Mouse (Mus musculus) heart, embryonic 12.5 days (tissue): ENCODE data around the gene Pcgf5. TPM values are rescaled to one million over a fixed set of nuclear protein-coding genes. Genes with fewer than 3 reads are reported as not detected.

Experiments used
- ATAC-seq: fragments of 200-750 bp; cut with Nextera tagmentation; 2 replicates; pipeline ENCODE4 v1.8.0; 2017; ENCODE audit warnings: moderate TSS enrichment, moderate library complexity; ENCODE audit not compliant: insufficient number of reproducible peaks, low FRiP score
- H3K27ac ChIP-seq: fragments of 300-500 bp; sonication (generic); 2 replicates; pipeline ENCODE4 v1.5.1; 2016; ENCODE audit warnings: mild to moderate bottlenecking, moderate library complexity; ENCODE audit not compliant: poor library complexity, severe bottlenecking
- H3K27me3 ChIP-seq: fragments of 300-500 bp; sonication (generic); replicated peaks from 2 replicates; pipeline ENCODE4 v1.6.1; 2016; ENCODE audit warnings: mild to moderate bottlenecking, moderate library complexity
- H3K36me3 ChIP-seq: fragments of 300-500 bp; sonication (generic); 2 replicates; pipeline ENCODE4 v1.6.1; 2016; ENCODE audit warnings: mild to moderate bottlenecking, moderate library complexity
- H3K4me1 ChIP-seq: fragments of 300-500 bp; sonication (generic); replicated peaks from 2 replicates; pipeline ENCODE4 v1.6.1; 2016; ENCODE audit warnings: mild to moderate bottlenecking
- H3K4me2 ChIP-seq: fragments of 300-500 bp; sonication (generic); 2 replicates; pipeline ENCODE4 v1.6.1; 2016; ENCODE audit warnings: mild to moderate bottlenecking, moderate library complexity
- H3K4me3 ChIP-seq: fragments of 300-500 bp; sonication (generic); 2 replicates; pipeline ENCODE4 v1.5.1; 2016; ENCODE audit warnings: mild to moderate bottlenecking
- H3K9ac ChIP-seq: fragments of 300-500 bp; sonication (generic); 2 replicates; pipeline ENCODE4 v1.6.1; 2016; ENCODE audit warnings: mild to moderate bottlenecking, moderate library complexity
- H3K9me3 ChIP-seq: fragments of 300-500 bp; sonication (generic); replicated peaks from 2 replicates; pipeline ENCODE4 v1.6.1; 2016; ENCODE audit warnings: mild to moderate bottlenecking, moderate library complexity
- WGBS: fragments of 180-500 bp; shearing (Covaris S2); methylation state at CpG from one replicate; pipeline ENCODE4 v1.1.7; 2016; 5-methylcytosine and 5-hydroxymethylcytosine counted together
- polyA plus RNA-seq: library from polyadenylated mRNA; unstranded; fragments of >200 nt; fragmentation: Nextera tagmentation; extraction: Ambion mirVana; gene quantifications from 2 replicates; pipeline ENCODE4 v1.2.1, GENCODE M21; 2016

Pcgf5 gene
- polyA plus RNA-seq, 1 experiment from 2014 or later = 54.1 TPM

DNA sequence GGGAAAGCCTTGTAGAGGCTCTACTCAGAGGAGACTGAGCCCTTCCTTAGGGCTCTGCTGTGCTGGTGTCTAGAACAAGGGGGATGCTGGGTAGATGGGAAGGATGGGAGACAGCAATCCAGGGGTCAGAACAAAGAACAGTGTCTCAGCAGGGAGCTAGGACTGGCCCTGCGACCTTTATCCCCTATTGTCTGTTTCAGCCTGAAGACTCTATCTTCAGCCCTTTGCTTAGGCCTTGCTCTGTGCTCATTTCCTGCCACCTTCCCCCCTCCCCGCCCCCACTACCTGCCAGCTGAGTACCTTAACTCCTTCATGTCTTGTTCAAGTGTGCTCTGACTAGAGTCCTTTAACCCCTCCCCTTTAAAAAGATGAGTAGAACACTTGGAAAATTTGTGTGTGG, 36.3 kb downstream of the Pcgf5 start:
- H3K4me1 ChIP-seq = 0 out of 2 replicates have a peak, but pooled peaks cover 6% of the 10 kb centered on the region
- no peak overlapping the region for H3K4me2 ChIP-seq
- no peaks in the 10 kb centered on the region for H3K36me3 ChIP-seq
- H3K4me3 ChIP-seq = no peak overlapping the region
- no peaks in the 10 kb centered on the region for H3K9me3 ChIP-seq
- ATAC-seq = no peak
- 43% methylated on average over 2 of the region's 2 CpGs for WGBS
- no peaks in the 10 kb centered on the region for H3K27me3 ChIP-seq
- H3K9ac ChIP-seq = no peak overlapping the region
- no peak overlapping the region for H3K27ac ChIP-seq

DNA sequence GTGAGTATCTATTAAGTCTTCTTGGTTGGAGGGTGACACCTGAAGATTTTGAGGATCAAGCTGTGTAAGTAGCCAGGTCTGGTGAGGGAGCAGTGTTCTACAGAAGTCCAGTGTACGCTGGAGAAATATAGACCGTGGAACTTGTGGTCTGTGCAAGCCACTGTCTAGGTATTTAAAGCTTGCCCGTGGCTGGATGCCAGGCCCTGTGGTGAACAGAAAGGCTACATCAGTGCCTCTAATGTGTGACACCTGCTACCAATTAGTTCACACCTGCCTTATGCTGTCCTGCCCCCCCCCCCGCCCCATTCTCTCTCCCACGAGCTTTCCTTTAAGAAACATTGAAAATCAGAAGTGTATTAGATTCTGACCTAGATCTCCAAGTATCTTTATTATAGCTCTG, 40.4 kb downstream of the Pcgf5 start:
- no peaks in the 10 kb centered on the region for H3K9me3 ChIP-seq
- no peak overlapping the region for H3K9ac ChIP-seq
- no peaks in the 10 kb centered on the region for H3K27me3 ChIP-seq
- 69% methylated on average over 5 of the region's 5 CpGs for WGBS
- ATAC-seq = no peak
- H3K36me3 ChIP-seq = no peaks in the 10 kb centered on the region
- no peak overlapping the region for H3K4me2 ChIP-seq
- H3K27ac ChIP-seq = no peak overlapping the region
- H3K4me3 ChIP-seq = no peak overlapping the region
- 0 out of 2 replicates have a peak, but pooled peaks cover 6% of the 10 kb centered on the region for H3K4me1 ChIP-seq

DNA sequence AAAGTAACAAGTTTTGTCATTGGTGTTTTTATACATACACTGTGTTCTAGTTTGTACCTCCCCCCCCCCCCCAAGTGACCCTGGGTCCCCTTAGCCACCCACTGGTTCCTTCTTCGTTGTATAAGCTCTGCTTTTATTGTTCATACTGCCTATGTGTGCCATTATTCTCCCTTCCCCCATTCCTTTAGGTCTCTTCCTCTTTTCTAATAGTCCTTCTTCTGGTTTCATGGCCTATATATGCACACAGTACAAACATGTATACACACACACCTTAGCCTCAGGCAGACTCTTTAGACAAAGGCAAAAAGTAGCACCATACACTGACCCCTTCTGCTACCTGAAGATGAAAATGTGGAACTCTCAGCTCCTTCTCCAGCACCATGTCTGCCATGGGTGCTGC, 42.6 kb downstream of the Pcgf5 start:
- no peaks in the 10 kb centered on the region for H3K36me3 ChIP-seq
- H3K27ac ChIP-seq = no peak overlapping the region
- no peak overlapping the region for H3K4me3 ChIP-seq
- H3K4me2 ChIP-seq = no peak overlapping the region
- no peaks in the 10 kb centered on the region for H3K27me3 ChIP-seq
- no peak overlapping the region for H3K9ac ChIP-seq
- no peak for ATAC-seq
- 73% methylated on average over 1 of the region's 1 CpGs for WGBS
- H3K4me1 ChIP-seq = no peaks in the 10 kb centered on the region
- H3K9me3 ChIP-seq = no peaks in the 10 kb centered on the region

DNA sequence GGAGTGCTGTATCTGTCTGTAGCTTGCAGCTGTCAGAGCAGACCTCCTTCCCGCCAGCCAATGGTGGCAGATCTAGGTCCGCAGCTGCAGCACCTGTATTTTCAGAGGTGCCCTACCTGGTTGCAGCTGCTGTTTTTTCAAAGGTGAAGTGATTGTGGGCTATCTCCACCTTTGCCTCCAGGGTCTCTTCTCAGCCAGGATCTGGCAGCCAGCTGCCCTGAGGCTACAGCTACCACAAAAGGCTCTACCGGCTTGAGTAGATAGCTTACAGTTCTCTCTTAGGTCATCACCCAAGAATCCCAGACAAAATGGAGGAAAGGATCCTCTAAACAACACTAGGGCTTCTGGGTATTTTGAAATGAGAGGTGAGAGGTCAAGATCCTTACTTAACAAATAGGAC, 50.4 kb downstream of the Pcgf5 start:
- H3K9ac ChIP-seq = no peak overlapping the region
- no peaks in the 10 kb centered on the region for H3K9me3 ChIP-seq
- H3K27ac ChIP-seq = no peak overlapping the region
- H3K4me3 ChIP-seq = no peak overlapping the region
- H3K27me3 ChIP-seq = no peaks in the 10 kb centered on the region
- H3K4me2 ChIP-seq = no peak overlapping the region
- peaks cover 5% of the 10 kb centered on the region; the same call in 1 of the 2 replicates for H3K4me1 ChIP-seq
- no peaks in the 10 kb centered on the region for H3K36me3 ChIP-seq
- WGBS = 64% methylated on average over 3 of the region's 3 CpGs
- ATAC-seq = no peak

DNA sequence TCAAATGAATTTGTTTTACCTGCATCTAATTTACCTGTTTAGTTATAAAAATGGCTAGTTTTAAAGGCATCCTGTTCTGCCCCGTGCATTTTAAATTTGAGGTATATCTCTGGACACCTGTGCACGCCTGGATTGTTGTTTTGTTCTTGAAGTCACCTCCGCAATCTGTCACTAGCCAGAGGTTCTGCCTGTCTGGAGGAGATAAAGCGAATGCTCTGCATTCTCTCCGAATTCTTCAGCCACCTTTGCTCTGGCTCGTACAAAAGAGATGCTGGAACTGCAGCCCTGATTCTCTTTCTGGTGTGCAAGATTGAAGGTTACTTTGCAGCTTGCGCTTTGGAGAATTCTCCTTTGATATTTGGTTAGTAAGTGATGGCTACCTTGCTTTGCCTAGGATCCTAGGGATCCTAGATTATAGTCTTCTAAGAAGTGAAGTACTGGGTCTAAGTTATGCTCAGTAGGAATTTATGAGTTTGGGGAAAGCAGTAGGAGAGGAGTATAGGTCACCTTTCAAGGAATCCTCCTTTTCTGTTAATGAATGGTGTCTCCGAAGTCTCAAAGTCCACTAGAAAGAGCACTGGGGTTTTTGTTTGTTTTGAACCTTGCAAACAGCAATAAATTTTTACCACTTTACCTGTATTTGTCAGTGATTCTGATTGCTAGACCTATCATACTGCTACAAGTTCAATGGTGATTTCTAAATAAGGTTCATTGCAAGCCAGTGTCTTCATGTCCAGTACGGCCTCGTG, 60.4 kb downstream of the Pcgf5 start:
- Histone ChIP-seq H3K4me1 (peaks cover 23% of the 10 kb centered on the region), H3K4me2 (peak overlapping the region; percentile 75), H3K27me3 (no peaks in the 10 kb centered on the region), H3K27ac (peak overlapping the region; percentile 79; the same call in 1 of the 2 replicates), H3K36me3 (peaks cover 4% of the 10 kb centered on the region; the same call in 1 of the 2 replicates), H3K9ac (peak overlapping the region; percentile 46), H3K9me3 (no peaks in the 10 kb centered on the region), H3K4me3 (0 out of 2 replicates have a peak overlapping the region, but pooled peaks have one; percentile 85)
- no peak for ATAC-seq
- 29% methylated on average over 10 of the region's 10 CpGs for WGBS

DNA sequence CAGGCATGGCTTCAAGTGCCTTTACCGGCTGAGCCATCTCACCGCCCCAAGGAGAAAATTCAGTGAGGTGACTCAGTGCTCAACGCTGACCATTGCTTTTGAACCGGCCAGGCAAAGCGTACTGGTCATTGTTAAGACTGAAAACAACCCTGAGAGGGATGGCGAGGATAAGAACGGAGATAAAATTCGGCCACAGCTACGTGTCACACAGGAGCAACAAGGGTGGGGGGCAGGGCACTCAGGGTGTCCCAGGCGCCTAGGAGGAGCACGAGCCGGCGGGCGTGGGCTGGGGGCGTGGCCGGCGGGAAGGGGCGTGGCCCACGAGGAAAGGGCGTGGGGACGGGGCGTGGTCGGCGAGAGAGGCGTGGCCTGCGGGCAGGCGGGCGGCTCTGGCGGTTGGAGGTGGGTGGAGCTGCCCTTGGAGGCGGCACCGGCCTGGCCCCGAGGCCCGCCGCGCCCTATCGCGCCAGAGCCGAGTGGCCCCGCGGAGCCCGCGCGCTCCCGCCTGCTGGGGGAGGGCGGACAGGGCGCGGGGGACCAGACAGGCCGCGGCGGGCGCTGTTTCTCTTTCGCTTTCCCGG, 61.3 kb downstream of the Pcgf5 start:
- under 1% methylated on average over 45 of the region's 53 CpGs for WGBS
- peak overlapping the region; percentile 75 for H3K4me2 ChIP-seq
- H3K4me3 ChIP-seq = peak overlapping the region; percentile 85
- H3K36me3 ChIP-seq = peaks cover 9% of the 10 kb centered on the region
- peak overlapping the region; percentile 86 for H3K9ac ChIP-seq
- peak; percentile 99 for ATAC-seq
- no peaks in the 10 kb centered on the region for H3K27me3 ChIP-seq
- peak overlapping the region; percentile 79 for H3K27ac ChIP-seq
- H3K9me3 ChIP-seq = no peaks in the 10 kb centered on the region
- H3K4me1 ChIP-seq = peaks cover 23% of the 10 kb centered on the region

DNA sequence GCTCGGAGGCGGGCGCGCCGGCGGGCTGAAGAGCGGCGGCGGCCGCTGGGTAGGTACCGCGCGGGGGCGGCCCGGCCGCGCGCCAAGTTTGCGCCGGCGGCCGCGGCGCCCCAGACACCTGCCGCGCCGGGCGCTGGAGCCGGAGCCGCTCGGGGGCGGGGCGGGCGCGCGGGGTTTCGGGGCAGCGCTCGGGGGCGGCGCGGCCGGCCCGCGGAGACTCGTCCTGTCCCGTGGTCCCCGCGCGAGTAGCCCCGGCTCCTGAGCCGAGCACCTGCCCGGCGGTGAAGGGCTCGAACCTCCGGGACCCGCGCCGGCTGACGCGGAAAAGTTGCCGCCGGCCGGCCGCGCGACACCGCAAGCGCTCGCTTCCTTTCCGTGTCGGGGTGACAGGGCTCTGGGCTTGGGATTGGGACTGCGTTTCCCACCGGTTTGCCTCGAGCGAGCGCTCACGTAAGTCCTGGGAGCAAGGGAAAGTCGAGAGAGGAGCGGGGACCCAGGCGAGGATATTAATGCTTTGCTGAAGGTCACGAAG, 61.8 kb downstream of the Pcgf5 start:
- H3K27ac ChIP-seq = peak overlapping the region; percentile 79
- ATAC-seq = peak; percentile 81; the same call in 1 of the 2 replicates
- peaks cover 23% of the 10 kb centered on the region for H3K4me1 ChIP-seq

DNA sequence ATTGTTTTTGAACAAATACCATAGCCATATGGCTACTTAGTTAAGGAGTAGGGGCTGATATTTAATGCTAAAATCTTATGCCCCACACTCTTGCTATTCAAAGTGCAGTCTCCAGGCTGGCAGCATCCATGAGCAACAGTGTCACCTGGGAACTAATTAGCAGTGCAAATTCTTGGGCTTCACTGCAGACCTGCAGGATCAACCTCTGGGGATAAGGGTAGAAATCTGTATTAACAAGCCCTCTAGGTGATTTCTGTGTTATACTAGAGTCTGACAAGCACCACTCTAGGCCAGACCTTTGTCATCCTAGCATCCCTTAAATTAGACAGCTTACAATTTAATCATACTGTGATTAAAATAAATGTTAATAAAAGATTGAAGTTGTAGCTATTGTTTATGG, 71.8 kb downstream of the Pcgf5 start:
- H3K27ac ChIP-seq = no peak overlapping the region
- H3K9me3 ChIP-seq = no peaks in the 10 kb centered on the region
- H3K4me2 ChIP-seq = no peak overlapping the region
- H3K9ac ChIP-seq = no peak overlapping the region
- H3K27me3 ChIP-seq = no peaks in the 10 kb centered on the region
- peaks cover 11% of the 10 kb centered on the region for H3K36me3 ChIP-seq
- H3K4me1 ChIP-seq = 0 out of 2 replicates have a peak, but pooled peaks cover 6% of the 10 kb centered on the region
- H3K4me3 ChIP-seq = no peak overlapping the region
- ATAC-seq = no peak

More for the DNA sequence above, 61.8 kb downstream of the Pcgf5 start:
- peak overlapping the region; percentile 86 for H3K9ac ChIP-seq
- H3K36me3 ChIP-seq = peaks cover 9% of the 10 kb centered on the region
- 4% methylated on average over 60 of the region's 82 CpGs for WGBS
- H3K4me2 ChIP-seq = peak overlapping the region; percentile 75
- H3K4me3 ChIP-seq = peak overlapping the region; percentile 85
- no peaks in the 10 kb centered on the region for H3K27me3 ChIP-seq
- no peaks in the 10 kb centered on the region for H3K9me3 ChIP-seq

DNA sequence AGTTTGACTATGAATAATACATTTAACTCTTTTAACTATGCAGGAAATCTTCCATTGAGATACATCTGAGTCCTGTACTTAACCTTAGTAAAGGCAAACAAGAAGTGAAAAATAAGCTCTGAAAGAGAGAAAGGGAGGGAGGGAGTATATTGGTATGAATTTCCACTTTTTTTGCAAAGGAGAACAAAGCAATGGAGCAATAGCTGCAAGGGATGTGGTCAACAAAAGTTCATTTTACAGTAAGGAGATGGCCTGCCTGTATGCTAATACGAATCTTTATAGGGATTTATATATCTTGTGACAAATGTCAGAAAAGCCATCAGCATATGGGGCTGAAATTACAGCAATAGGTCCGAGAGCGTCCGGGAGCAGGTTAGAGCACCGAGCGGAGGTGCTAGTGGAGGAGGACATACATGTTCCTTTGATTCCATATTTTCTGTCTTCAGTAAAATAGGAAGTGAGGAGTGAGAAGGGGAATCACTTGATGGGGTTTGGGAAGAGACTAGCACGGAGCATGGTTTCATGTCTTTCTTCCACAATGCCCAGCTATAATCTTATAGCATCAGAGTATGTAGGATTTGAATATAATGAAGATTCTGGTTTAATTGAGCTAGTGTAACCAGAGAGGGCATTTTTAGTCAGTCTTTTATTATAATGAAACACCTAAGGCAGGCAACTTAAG, 79.2 kb downstream of the Pcgf5 start:
- 94% methylated on average over 7 of the region's 7 CpGs for WGBS
- ATAC-seq = no peak
- H3K4me1 ChIP-seq = 0 out of 2 replicates have a peak, but pooled peaks cover 2% of the 10 kb centered on the region
- H3K4me3 ChIP-seq = no peak overlapping the region
- H3K27ac ChIP-seq = no peak overlapping the region
- H3K4me2 ChIP-seq = no peak overlapping the region
- no peaks in the 10 kb centered on the region for H3K27me3 ChIP-seq
- no peaks in the 10 kb centered on the region for H3K9me3 ChIP-seq
- no peak overlapping the region for H3K9ac ChIP-seq
- no peaks in the 10 kb centered on the region for H3K36me3 ChIP-seq

DNA sequence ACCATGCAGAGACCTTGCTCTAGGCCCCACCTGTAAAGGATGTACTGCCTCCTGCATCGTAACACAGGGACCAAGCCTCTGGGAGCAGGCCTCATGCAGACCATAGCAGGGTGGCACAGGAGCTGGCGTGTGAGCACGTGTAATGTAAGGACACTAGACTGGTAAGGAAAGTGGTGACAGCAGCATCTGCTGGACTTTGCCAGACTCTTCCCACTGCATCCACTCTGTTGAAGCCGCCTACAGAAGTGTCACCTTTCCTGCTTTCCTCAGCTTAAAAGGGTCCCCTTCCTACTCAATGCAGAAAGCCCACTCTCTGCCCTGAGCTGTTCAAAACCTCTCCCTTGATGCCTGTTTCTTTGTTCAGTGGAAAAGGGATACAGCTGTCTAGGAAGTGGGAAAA, 80.0 kb downstream of the Pcgf5 start:
- Histone ChIP-seq H3K9ac (0 out of 2 replicates have a peak overlapping the region, but pooled peaks have one; percentile 13), H3K4me1 (peaks cover 4% of the 10 kb centered on the region), H3K4me3 (no peak overlapping the region), H3K27me3 (no peaks in the 10 kb centered on the region), H3K27ac (no peak overlapping the region), H3K4me2 (no peak overlapping the region), H3K9me3 (no peaks in the 10 kb centered on the region), H3K36me3 (no peaks in the 10 kb centered on the region)
- WGBS = 77% methylated on average over 4 of the region's 4 CpGs
- no peak for ATAC-seq

DNA sequence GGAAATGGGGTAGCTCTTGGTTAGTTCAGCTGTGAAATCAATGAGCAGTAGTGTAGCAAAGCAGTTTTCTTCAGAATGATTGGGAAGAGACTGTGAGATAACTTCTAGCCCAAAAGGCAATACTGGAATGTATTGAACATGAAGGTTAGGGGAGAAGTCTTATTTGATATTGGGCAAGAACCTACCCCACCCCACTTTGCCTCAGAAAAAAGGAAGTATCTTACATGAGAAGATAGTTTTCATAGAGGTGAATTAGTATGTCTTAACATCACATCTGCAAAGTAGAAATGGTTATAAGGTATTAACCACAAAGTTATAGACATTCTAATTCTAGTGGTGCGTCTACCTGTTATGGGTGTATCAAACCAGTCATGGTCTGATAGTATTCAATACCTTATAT, 81.2 kb downstream of the Pcgf5 start:
- Histone ChIP-seq H3K9ac (no peak overlapping the region), H3K27ac (no peak overlapping the region), H3K36me3 (no peaks in the 10 kb centered on the region), H3K27me3 (no peaks in the 10 kb centered on the region), H3K4me3 (no peak overlapping the region), H3K4me1 (peaks cover 13% of the 10 kb centered on the region), H3K9me3 (no peaks in the 10 kb centered on the region), H3K4me2 (no peak overlapping the region)
- no peak for ATAC-seq
- WGBS = 95% methylated on average over 1 of the region's 1 CpGs
